16 mouse cellular contexts compared by ENCODE assay signal in genomic region chr4:92024498-92025113, GRCm38 (mm10).
"Had no signal": no experiment of that assay in that cellular context is flagged by ENCODE, and none has a peak within 500 bp of the region (broad histone marks: within the 10 kb centered on the region; RNA-seq: fewer than 3 reads in every experiment).

No protein-coding gene starts in this region.

- H3K27me3 ChIP-seq: neural tube, embryonic 13.5 days; neural tube, embryonic 15.5 days; stomach, embryonic 15.5 days had no signal

- DNase-seq: retina, postnatal 1 day; right cerebral cortex, adult 18-20 months; right cerebral cortex, postnatal 14 days; right cerebral cortex, postnatal 25 days; right cerebral cortex, postnatal 4 days; spleen, adult 18-20 months; thymus, adult 18-20 months; thymus, adult 2 months; thymus, postnatal 14 days; thymus, postnatal 25 days; thymus, postnatal 36 days; thymus, postnatal 4 days had no signal

- H3K9ac ChIP-seq: neural tube, embryonic 13.5 days; neural tube, embryonic 15.5 days; stomach, embryonic 15.5 days had no signal

- H3K9me3 ChIP-seq: neural tube, embryonic 13.5 days; neural tube, embryonic 15.5 days; stomach, embryonic 15.5 days had no signal

- H3K4me1 ChIP-seq: neural tube, embryonic 13.5 days; neural tube, embryonic 15.5 days; stomach, embryonic 15.5 days had no signal

- H3K36me3 ChIP-seq: neural tube, embryonic 13.5 days; neural tube, embryonic 15.5 days; stomach, embryonic 15.5 days had no signal

- H3K4me2 ChIP-seq: neural tube, embryonic 13.5 days; neural tube, embryonic 15.5 days; stomach, embryonic 15.5 days had no signal

- H3K27ac ChIP-seq: neural tube, embryonic 13.5 days; neural tube, embryonic 15.5 days; stomach, embryonic 15.5 days; stomach, postnatal 0 days had no signal

- H3K4me3 ChIP-seq: neural tube, embryonic 13.5 days; neural tube, embryonic 15.5 days; stomach, embryonic 15.5 days had no signal
